Mouse (Mus musculus) Patski (cell line): ENCODE measurements at regions not wholly inside any gene's neighbourhood (a gene's known extent, or its start where the extent isn't known, plus 50 kb on each side); places are given as distances from the start of the nearest gene placed in this dataset.

Experiments used
- ATAC-seq: fragments of 100-300 bp; one replicate; pipeline ENCODE4 v1.8.0; 2021
- CTCF ChIA-PET: fragments of 350-600 bp; sonication (Branson Sonifier 250); formaldehyde crosslinking; loops from one replicate; lab custom pipeline; 2022; ENCODE audit warnings: inconsistent platforms; lab: Charles Lee
- POLR2A ChIA-PET: fragments of 350-600 bp; sonication (Branson Sonifier 250); formaldehyde crosslinking; loops from one replicate; lab custom pipeline; 2022; ENCODE audit warnings: antibody characterized with exemption, inconsistent platforms; lab: Charles Lee
- DNase-seq: peaks from one replicate; pipeline ENCODE4 v3.0.0-alpha.2; 2011; ENCODE audit warnings: low read depth, low spot score
- H3K27me3 ChIP-seq: fragments of 371-371 bp; one replicate; pipeline ENCODE4 v1.5.1; 2021
- CTCF ChIP-seq: fragments of 100-300 bp; IDR thresholded peaks from one replicate; pipeline ENCODE4 v1.5.1; 2021
- in situ Hi-C: fragments of 300-500 bp; cut with MboI; formaldehyde crosslinking; loops from 3 replicates; pipeline ENCODE4 v1.11.1; 2018; ENCODE audit warnings: low pct_unique_long_range_greater_than_20kb, mixed read lengths

- H3K27me3 ChIP-seq: no peaks in the 10 kb centered on the region
- ATAC-seq (no peak), DNase-seq (no peak)
- ChIA-PET POLR2A (no interaction called here), CTCF (interaction anchor here (1.4 kb wide), 1 partner anchor 76 kb away, joined by 5 read pairs; no protein-coding TSS in a partner anchor)
- in situ Hi-C loops: no loop called here
- TF ChIP-seq CTCF: no peak
Measured at GRCm38 (mm10) chr3:52767276-52767675, 249.8 kb downstream of the Cog6 start.

- ATAC-seq (no peak), DNase-seq (no peak)
- TF ChIP-seq CTCF: no peak
- in situ Hi-C loops: no loop called here
- ChIA-PET CTCF (no interaction called here), POLR2A (no interaction called here)
- no peaks in the 10 kb centered on the region for H3K27me3 ChIP-seq
Measured at GRCm38 (mm10) chr3:52766841-52767240, 250.2 kb downstream of the Cog6 start.

DNA sequence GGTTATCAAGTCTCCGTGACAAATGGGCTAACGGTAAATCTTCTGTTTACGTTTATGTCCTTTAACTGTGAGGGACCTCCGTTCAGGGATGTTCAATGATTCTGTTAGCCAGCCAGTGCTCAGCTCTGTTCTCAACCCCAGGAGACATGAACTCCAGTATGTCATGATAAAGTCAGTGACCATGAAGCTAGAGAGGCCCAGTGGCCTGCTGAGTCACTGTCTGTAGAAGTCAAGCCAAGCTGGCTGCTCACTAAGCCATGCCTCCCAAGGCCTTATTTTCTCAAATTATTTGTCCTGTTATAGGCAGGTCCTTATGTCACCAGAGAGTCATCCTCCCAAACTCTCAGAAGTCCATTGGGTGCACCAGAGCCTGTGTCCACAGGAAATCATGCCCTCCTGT is 252.9 kb downstream of the Cog6 start:
- in situ Hi-C loops: no loop called here
- CTCF ChIA-PET: interaction anchor here (1.0 to 2.0 kb wide), 2 partner anchors 15 to 501 kb away, joined by 3 to 6 read pairs; no protein-coding TSS in a partner anchor
- ATAC-seq (peak; percentile 50), DNase-seq (peak; percentile 42)
- no peak for TF ChIP-seq CTCF
- H3K27me3 ChIP-seq: no peaks in the 10 kb centered on the region
- POLR2A ChIA-PET: no interaction called here

DNA sequence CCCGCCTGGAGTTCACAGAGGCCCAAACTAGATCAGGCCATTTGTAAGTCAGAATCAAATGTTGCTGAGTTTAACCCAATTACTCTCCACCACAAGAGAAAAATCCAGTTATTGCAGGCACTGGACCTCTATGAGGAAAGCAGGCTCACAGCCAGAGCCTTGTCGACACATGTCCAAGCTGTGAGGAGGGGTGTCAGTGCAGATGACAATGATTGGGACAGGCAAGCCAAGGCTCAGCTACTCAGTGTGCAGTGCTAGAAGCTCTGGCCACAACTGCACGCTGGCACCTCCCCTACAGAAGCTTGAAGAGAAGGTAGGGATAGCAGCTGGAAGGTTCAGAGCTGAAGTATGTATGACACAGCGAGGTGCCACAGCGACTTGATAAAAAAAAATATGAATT is 253.4 kb downstream of the Cog6 start:
- H3K27me3 ChIP-seq: no peaks in the 10 kb centered on the region
- POLR2A ChIA-PET: no interaction called here
- DNase-seq (no peak), ATAC-seq (no peak)
- CTCF ChIA-PET: interaction anchor here (1.0 kb wide), 1 partner anchor 501 kb away, joined by 3 read pairs; no protein-coding TSS in a partner anchor
- in situ Hi-C loops: no loop called here
- no peak for TF ChIP-seq CTCF

GRCm38 (mm10) chr3:52762549-52762948 is 254.5 kb downstream of the Cog6 start:
- in situ Hi-C loops: no loop called here
- H3K27me3 ChIP-seq: no peaks in the 10 kb centered on the region
- ChIA-PET CTCF (interaction anchor here (0.7 to 1.9 kb wide), 3 partner anchors 11 to 506 kb away, joined by 3 to 4 read pairs (median 3); no protein-coding TSS in a partner anchor), POLR2A (no interaction called here)
- ATAC-seq (no peak), DNase-seq (no peak)
- no peak for TF ChIP-seq CTCF

DNA sequence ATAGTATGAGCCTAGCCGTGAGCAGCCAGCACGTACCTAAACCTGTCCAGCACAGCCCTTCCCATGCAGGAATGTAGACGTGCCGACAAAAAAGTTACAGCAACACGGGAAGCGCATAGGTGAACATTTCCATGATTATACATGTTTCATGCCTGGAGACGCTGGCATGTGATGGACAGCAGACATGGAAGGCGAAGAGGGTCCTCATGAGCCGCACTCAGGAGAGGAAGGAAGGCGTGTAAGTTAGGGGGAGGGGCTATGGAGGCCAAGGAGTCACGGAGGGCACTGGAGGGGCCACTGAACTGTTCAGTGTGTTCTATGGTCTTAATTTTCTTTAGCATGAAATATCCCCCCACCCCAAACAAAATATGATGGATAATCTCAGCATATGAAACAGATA is 257.2 kb downstream of the Cog6 start:
- ChIA-PET POLR2A (no interaction called here), CTCF (interaction anchor here (0.6 to 1.9 kb wide), 3 partner anchors 13 to 503 kb away, joined by 3 to 7 read pairs (median 3); no protein-coding TSS in a partner anchor)
- DNase-seq: no peak
- in situ Hi-C loops: loop anchor here (5.0 kb wide), 1 partner anchor 498 kb away; no protein-coding TSS in a partner anchor
- TF ChIP-seq CTCF: no peak
- no peaks in the 10 kb centered on the region for H3K27me3 ChIP-seq
- ATAC-seq: no peak

DNA sequence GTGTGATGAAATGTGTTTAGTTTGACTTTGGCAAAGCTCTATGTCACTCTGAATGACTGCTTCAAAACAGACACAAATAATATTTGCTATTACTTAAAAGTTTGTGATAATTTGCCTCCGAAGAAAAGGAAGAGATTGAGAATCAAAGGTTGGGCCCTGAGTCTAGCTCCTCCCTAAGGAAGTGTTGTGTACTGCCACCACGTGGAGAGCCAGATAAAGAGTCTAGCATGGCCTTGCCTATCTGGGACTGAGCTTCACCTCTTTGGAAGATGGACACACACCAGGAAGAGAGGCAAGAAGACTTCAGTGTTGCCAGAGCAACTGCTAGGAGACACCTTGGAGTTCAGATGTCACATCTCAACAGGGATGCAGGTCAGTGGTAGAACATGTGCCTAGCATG is 258.5 kb downstream of the Cog6 start:
- DNase-seq (no peak), ATAC-seq (peak; percentile 60)
- POLR2A ChIA-PET: interaction anchor here (0.6 to 1.1 kb wide), 2 partner anchors 393 to 490 kb away, joined by 3 to 4 read pairs; no protein-coding TSS in a partner anchor
- in situ Hi-C loops: loop anchor here (5.0 kb wide), 1 partner anchor 496 kb away; no protein-coding TSS in a partner anchor
- no peaks in the 10 kb centered on the region for H3K27me3 ChIP-seq
- CTCF ChIA-PET: interaction anchor here (0.7 to 1.9 kb wide), 17 partner anchors 16 to 501 kb away, joined by 3 to 7 read pairs (median 3); no protein-coding TSS in a partner anchor
- TF ChIP-seq CTCF: peak; percentile 82

GRCm38 (mm10) chr3:52756816-52757215 is 260.2 kb downstream of the Cog6 start:
- TF ChIP-seq CTCF: no peak
- in situ Hi-C loops: loop anchor here (5.0 kb wide), 1 partner anchor 495 kb away; no protein-coding TSS in a partner anchor
- DNase-seq (no peak), ATAC-seq (no peak)
- POLR2A ChIA-PET: no interaction called here
- H3K27me3 ChIP-seq: no peaks in the 10 kb centered on the region
- CTCF ChIA-PET: interaction anchor here (1.5 kb wide), 1 partner anchor 498 kb away, joined by 5 read pairs; no protein-coding TSS in a partner anchor

DNA sequence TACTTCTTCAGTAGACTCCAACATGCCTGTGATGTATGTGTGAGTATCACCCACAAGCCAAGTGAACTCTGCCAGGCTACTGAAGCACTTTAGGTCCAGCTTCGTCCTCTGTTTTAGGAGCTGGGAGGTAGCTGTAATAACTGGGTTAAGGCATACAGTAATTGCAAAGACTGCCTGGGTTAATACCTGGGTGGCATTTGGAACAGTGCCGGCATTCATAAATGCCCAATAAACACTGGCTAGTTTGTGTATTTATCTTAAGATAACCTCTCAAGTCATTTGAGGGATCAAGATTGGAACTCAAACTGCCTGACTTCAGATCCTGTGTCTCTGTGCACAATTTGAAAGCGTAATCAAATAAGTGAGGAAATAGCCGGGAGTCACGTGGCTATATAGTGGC is 261.0 kb downstream of the Cog6 start:
- ATAC-seq: no peak
- no peak for TF ChIP-seq CTCF
- no peak for DNase-seq
- POLR2A ChIA-PET: no interaction called here
- in situ Hi-C loops: loop anchor here (5.0 kb wide), 1 partner anchor 494 kb away; no protein-coding TSS in a partner anchor
- CTCF ChIA-PET: interaction anchor here (1.0 to 1.5 kb wide), 2 partner anchors 41 to 497 kb away, joined by 3 to 5 read pairs; no protein-coding TSS in a partner anchor
- no peaks in the 10 kb centered on the region for H3K27me3 ChIP-seq

GRCm38 (mm10) chr3:52754978-52755377 is 262.1 kb downstream of the Cog6 start:
- ATAC-seq (no peak), DNase-seq (no peak)
- H3K27me3 ChIP-seq: no peaks in the 10 kb centered on the region
- POLR2A ChIA-PET: no interaction called here
- in situ Hi-C loops: loop anchor here (5.0 kb wide), 1 partner anchor 493 kb away; no protein-coding TSS in a partner anchor
- TF ChIP-seq CTCF: no peak
- CTCF ChIA-PET: no interaction called here

DNA sequence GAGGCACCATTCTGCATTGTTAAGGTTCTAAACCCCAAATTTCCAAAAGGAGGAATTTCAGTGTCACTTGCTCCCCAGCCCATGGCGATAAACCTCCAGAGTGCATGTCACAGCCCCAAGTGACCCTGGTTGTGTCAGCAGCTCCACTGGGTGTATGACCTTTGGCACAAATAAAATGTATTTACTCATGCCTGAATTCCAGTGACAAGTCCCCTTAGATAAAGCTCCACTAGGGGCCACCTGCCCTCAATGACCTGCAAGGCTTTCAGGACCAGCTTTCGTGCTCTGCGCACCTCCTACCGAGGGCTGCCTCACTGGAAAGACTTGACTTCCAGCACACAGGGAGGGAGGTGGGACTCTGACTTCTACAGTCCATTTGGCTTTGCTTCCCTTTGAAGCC is 262.6 kb downstream of the Cog6 start:
- DNase-seq: no peak
- no peaks in the 10 kb centered on the region for H3K27me3 ChIP-seq
- CTCF ChIA-PET: no interaction called here
- POLR2A ChIA-PET: no interaction called here
- no peak for TF ChIP-seq CTCF
- in situ Hi-C loops: no loop called here
- ATAC-seq: no peak
